Comparison of ENCODE assay signal across 8 mouse cellular contexts in the genomic region with DNA sequence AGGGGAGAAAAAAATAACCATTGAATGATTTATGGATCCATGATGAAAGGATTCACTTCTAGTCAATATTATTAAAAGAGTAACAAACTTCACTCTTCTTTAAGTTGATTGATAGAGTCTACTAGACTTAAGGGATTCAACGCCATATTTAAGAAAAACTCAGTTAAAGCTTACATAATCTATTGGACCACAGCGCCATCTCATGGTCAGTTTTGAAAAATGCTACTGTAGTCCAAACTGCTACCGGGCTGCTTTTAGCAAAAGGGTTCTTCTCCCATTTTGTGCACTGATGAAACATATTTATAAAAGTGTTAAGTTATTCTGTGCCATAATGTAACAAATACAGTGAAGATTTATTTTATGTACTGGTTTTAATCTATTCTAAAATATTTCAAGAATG. TPM values are rescaled to one million over a fixed set of nuclear protein-coding genes. Genes with fewer than 3 reads are reported as not detected.
A peak's percentile ranks its signal among the peaks of the same experiment; 100 is the strongest.
DNase-seq lines count a peak whose midpoint lies in the region; TF ChIP-seq lines count a peak whose summit lies in the region.

No protein-coding gene starts in this region.

- peak; percentile 45; the same call in 1 of the 2 replicates for TF ChIP-seq CTCF in cortical plate, adult 2 months (IDR thresholded peaks at IDR 0.05; ENCODE audit: extremely low read depth, insufficient read depth, low read length)
- TF ChIP-seq CTCF in layer of hippocampus, adult 2 months (conservative IDR thresholded peaks at IDR 0.05): peak; percentile 87

- no peak for TF ChIP-seq POLR2A in cortical plate, adult 2 months (IDR thresholded peaks at IDR 0.05; ENCODE audit: extremely low read depth, insufficient read depth, low read length)

- no peak overlapping the region for H3K4me3 ChIP-seq in cortical plate, adult 2 months (ENCODE audit: insufficient read depth, low read length)
- no peak overlapping the region for H3K4me3 ChIP-seq in layer of hippocampus, adult 2 months

- DNase-seq in heart, adult 18-20 months: peak; percentile 19 to 60
- no peak for DNase-seq in heart, adult 11 months
- DNase-seq in right cerebral cortex, adult 18-20 months: peak; percentile 27
- DNase-seq in right cerebral cortex, postnatal 25 days: no peak
- peak; percentile 9 to 56 for DNase-seq in layer of hippocampus, adult 2 months (ENCODE audit: low spot score in 2 of 2)
- peak; percentile 75 for DNase-seq in retina, embryonic 14.5 days (ENCODE audit: low spot score)
- no peak for DNase-seq in ovary, postnatal 10 days (ENCODE audit: low spot score)

- H3K27ac ChIP-seq in cortical plate, adult 2 months (ENCODE audit: insufficient read depth, low read length): no peak overlapping the region
- H3K27ac ChIP-seq in layer of hippocampus, adult 2 months: no peak overlapping the region

- no peaks in the 10 kb centered on the region for H3K4me1 ChIP-seq in cortical plate, adult 2 months (ENCODE audit: control insufficient read depth, insufficient read depth, low read length)

RNA-seq across cellular contexts. Expression of a gene that starts 23.0 kb away (rescaled TPM):
- 100 to 1,000 TPM; 124 to 130 TPM for total RNA-seq in heart, adult 18-20 months (2021)
- polyA plus RNA-seq in cortical plate, adult 2 months (2012; rRNA removed): 82.0 and 88.3 TPM in 2 replicates
- total RNA-seq in layer of hippocampus, adult 2 months (2021): 10 to 100 TPM; 83.2 to 90.8 TPM

Comparison
In these comparisons a context has a peak if more than half of its experiments do, and no peak if none do; other contexts are left out.
1. DNase-seq: peak in heart, adult 18-20 months (2 of 2), right cerebral cortex, adult 18-20 months (single experiment), layer of hippocampus, adult 2 months (2 of 2) and retina, embryonic 14.5 days (single experiment); none in heart, adult 11 months (single experiment), right cerebral cortex, postnatal 25 days (single experiment) and ovary, postnatal 10 days (single experiment).